Mouse (Mus musculus): ENCODE data around the gene Rnf208. TPM values are rescaled to one million over a fixed set of nuclear protein-coding genes. Genes with fewer than 3 reads are reported as not detected.

The Rnf208 gene
- polyA plus RNA-seq, 1 experiment from 2014 or later: 11.3 TPM

Other genes with a start within 250 kb of the Rnf208 start
- 57.2 and 62.0 TPM in 2 replicates for gene Nsmf, start 187.9 kb upstream of the Rnf208 start, polyA plus RNA-seq (2015; fragmentation: Nextera tagmentation; extraction: Ambion mirVana)
- gene Entpd8, start 162.0 kb upstream of the Rnf208 start, polyA plus RNA-seq (2015; fragmentation: Nextera tagmentation; extraction: Ambion mirVana): 2.5 and 2.6 TPM in 2 replicates
- gene Noxa1, start 147.1 kb upstream of the Rnf208 start, polyA plus RNA-seq (2015; fragmentation: Nextera tagmentation; extraction: Ambion mirVana): 8.1 and 8.8 TPM in 2 replicates
- 9.9 and 11.0 TPM in 2 replicates for gene Nrarp, start 61.5 kb upstream of the Rnf208 start, polyA plus RNA-seq (2015; fragmentation: Nextera tagmentation; extraction: Ambion mirVana)
- gene Tor4a, start 45.4 kb upstream of the Rnf208 start, polyA plus RNA-seq (2015; fragmentation: Nextera tagmentation; extraction: Ambion mirVana): 16.8 and 19.2 TPM in 2 replicates
- 102 and 109 TPM in 2 replicates for gene Nelfb, start 30.8 kb upstream of the Rnf208 start, polyA plus RNA-seq (2015; fragmentation: Nextera tagmentation; extraction: Ambion mirVana)
- gene Stpg3, start 27.6 kb upstream of the Rnf208 start, polyA plus RNA-seq (2015; fragmentation: Nextera tagmentation; extraction: Ambion mirVana): 0.06 TPM in 1 of 2 replicates, not detected in the other
- gene Fam166a, start 23.5 kb upstream of the Rnf208 start, polyA plus RNA-seq (2015; fragmentation: Nextera tagmentation; extraction: Ambion mirVana): not detected in 2 replicates
- 631 and 720 TPM in 2 replicates for gene Tubb4b, start 17.6 kb upstream of the Rnf208 start, polyA plus RNA-seq (2015; fragmentation: Nextera tagmentation; extraction: Ambion mirVana)
- gene Slc34a3, start 7.9 kb upstream of the Rnf208 start, polyA plus RNA-seq (2015; fragmentation: Nextera tagmentation; extraction: Ambion mirVana): 0.71 and 1.1 TPM in 2 replicates
- 0.23 and 0.64 TPM in 2 replicates for gene Rnf224, start 5.5 kb upstream of the Rnf208 start, polyA plus RNA-seq (2015; fragmentation: Nextera tagmentation; extraction: Ambion mirVana)
- gene Cysrt1, start 197 bp downstream of the Rnf208 start, polyA plus RNA-seq (2015; fragmentation: Nextera tagmentation; extraction: Ambion mirVana): 66.0 and 120 TPM in 2 replicates
- 10.1 and 12.8 TPM in 2 replicates for gene AL732309.1, start 4.6 kb downstream of the Rnf208 start, polyA plus RNA-seq (2015; fragmentation: Nextera tagmentation; extraction: Ambion mirVana)
- gene Tmem203, start 13.2 kb downstream of the Rnf208 start, polyA plus RNA-seq (2015; fragmentation: Nextera tagmentation; extraction: Ambion mirVana): 19.5 and 20.2 TPM in 2 replicates
- gene Tprn, start 20.4 kb downstream of the Rnf208 start, polyA plus RNA-seq (2015; fragmentation: Nextera tagmentation; extraction: Ambion mirVana): 17.9 and 19.0 TPM in 2 replicates
- gene Ssna1, start 30.2 kb downstream of the Rnf208 start, polyA plus RNA-seq (2015; fragmentation: Nextera tagmentation; extraction: Ambion mirVana): 199 TPM in 2 replicates
- gene Anapc2, start 30.2 kb downstream of the Rnf208 start, polyA plus RNA-seq (2015; fragmentation: Nextera tagmentation; extraction: Ambion mirVana): 123 and 134 TPM in 2 replicates
- not detected in 2 replicates for gene Tmem210, start 45.9 kb downstream of the Rnf208 start, polyA plus RNA-seq (2015; fragmentation: Nextera tagmentation; extraction: Ambion mirVana)
- 14.3 and 20.3 TPM in 2 replicates for gene Lrrc26, start 47.7 kb downstream of the Rnf208 start, polyA plus RNA-seq (2015; fragmentation: Nextera tagmentation; extraction: Ambion mirVana)
- 2.0 and 2.3 TPM in 2 replicates for gene Grin1, start 76.9 kb downstream of the Rnf208 start, polyA plus RNA-seq (2015; fragmentation: Nextera tagmentation; extraction: Ambion mirVana)
- 46.0 and 47.0 TPM in 2 replicates for gene Man1b1, start 90.1 kb downstream of the Rnf208 start, polyA plus RNA-seq (2015; fragmentation: Nextera tagmentation; extraction: Ambion mirVana)
- gene Dpp7, start 114.1 kb downstream of the Rnf208 start, polyA plus RNA-seq (2015; fragmentation: Nextera tagmentation; extraction: Ambion mirVana): 23.8 and 26.8 TPM in 2 replicates
- 34.8 and 40.0 TPM in 2 replicates for gene Uap1l1, start 123.4 kb downstream of the Rnf208 start, polyA plus RNA-seq (2015; fragmentation: Nextera tagmentation; extraction: Ambion mirVana)
- 30.7 and 35.9 TPM in 2 replicates for gene Sapcd2, start 130.1 kb downstream of the Rnf208 start, polyA plus RNA-seq (2015; fragmentation: Nextera tagmentation; extraction: Ambion mirVana)
- 16.6 and 19.4 TPM in 2 replicates for gene Entpd2, start 153.6 kb downstream of the Rnf208 start, polyA plus RNA-seq (2015; fragmentation: Nextera tagmentation; extraction: Ambion mirVana)
- 54.9 and 66.1 TPM in 2 replicates for gene Npdc1, start 157.1 kb downstream of the Rnf208 start, polyA plus RNA-seq (2015; fragmentation: Nextera tagmentation; extraction: Ambion mirVana)
- gene Fut7, start 181.0 kb downstream of the Rnf208 start, polyA plus RNA-seq (2015; fragmentation: Nextera tagmentation; extraction: Ambion mirVana): 0.19 TPM in 1 of 2 replicates, not detected in the other
- 4.0 and 4.6 TPM in 2 replicates for gene Abca2, start 186.4 kb downstream of the Rnf208 start, polyA plus RNA-seq (2015; fragmentation: Nextera tagmentation; extraction: Ambion mirVana)
- gene Clic3, start 214.6 kb downstream of the Rnf208 start, polyA plus RNA-seq (2015; fragmentation: Nextera tagmentation; extraction: Ambion mirVana): 60.5 and 113 TPM in 2 replicates
- 44.1 and 49.4 TPM in 2 replicates for gene Paxx, start 218.8 kb downstream of the Rnf208 start, polyA plus RNA-seq (2015; fragmentation: Nextera tagmentation; extraction: Ambion mirVana)
- gene Ptgds, start 227.8 kb downstream of the Rnf208 start, polyA plus RNA-seq (2015; fragmentation: Nextera tagmentation; extraction: Ambion mirVana): 6.1 and 6.7 TPM in 2 replicates

All from stomach, embryonic 16.5 days (tissue).